Mouse (Mus musculus): ENCODE measurements around the gene Yipf1. TPM values are rescaled to one million over a fixed set of nuclear protein-coding genes. Genes with fewer than 3 reads are reported as not detected.
"Not testable (repeated sequence)": the region's sequence is repeated elsewhere in the genome, so short reads cannot be mapped to it uniquely, and the experiment has no call there.

Gene Yipf1
- polyA plus RNA-seq, 1 experiment: 52.5 TPM

DNA sequence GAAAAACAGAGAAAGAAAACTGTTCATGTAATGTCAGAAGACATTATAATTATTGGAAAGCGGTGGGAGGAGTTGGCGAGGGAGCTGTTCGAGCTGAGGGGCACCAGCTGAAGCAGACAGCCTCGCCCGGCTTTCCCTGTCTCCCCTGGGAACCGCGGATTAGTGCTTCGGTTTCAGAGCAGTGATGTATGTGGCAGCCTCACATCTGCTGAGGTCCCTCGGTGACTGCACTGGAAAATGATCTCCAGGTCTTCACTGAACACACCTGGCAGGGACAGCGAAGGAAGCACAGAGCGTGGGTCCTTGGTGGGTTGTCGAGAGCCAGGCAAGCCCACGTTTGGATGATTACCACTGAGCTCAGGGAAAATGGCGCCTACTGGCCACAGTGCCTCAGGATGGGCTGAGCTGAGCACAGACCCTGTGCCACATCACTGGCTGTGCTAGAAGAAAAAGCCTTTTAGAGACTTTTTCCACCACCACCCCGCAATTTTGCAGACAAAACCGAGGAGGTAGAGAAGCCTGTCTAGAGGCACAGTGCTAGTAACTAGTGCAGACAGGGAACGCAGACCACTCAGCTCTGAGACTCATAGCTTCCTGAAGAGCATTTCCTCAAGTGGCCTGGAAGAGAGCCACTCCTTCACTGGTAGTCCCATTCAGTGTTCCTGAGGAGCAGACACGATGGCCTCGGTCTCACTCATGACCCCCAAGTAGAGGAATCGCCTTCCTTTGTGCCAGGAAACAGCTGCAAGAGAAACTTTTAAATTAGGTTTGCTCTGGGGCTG, 34.6 kb downstream of the Yipf1 start:
- TF ChIP-seq POLR2A (IDR thresholded peaks at IDR 0.05; ENCODE audit: control insufficient read depth, low read depth, low read length) (no peak), CTCF (IDR thresholded peaks at IDR 0.05; ENCODE audit: control insufficient read depth, insufficient read depth, insufficient replicate concordance, low read depth, low read length) (no peak)
- Histone ChIP-seq H3K4me1 (ENCODE audit: control insufficient read depth, insufficient read depth, low read length) (no peaks in the 10 kb centered on the region), H3K4me3 (ENCODE audit: control insufficient read depth, low read depth, low read length) (no peak overlapping the region), H3K36me3 (ENCODE audit: control insufficient read depth, insufficient read depth, low read length) (no peaks in the 10 kb centered on the region), H3K27ac (ENCODE audit: control insufficient read depth, insufficient read depth, low read depth, low read length) (no peak overlapping the region), H3K27me3 (ENCODE audit: control insufficient read depth, insufficient read depth, low read length) (no peaks in the 10 kb centered on the region)

GRCm38 (mm10) chr4:107349311-107350008, 35.3 kb downstream of the Yipf1 start:
- Histone ChIP-seq H3K27me3 (ENCODE audit: control insufficient read depth, insufficient read depth, low read length) (no peaks in the 10 kb centered on the region), H3K36me3 (ENCODE audit: control insufficient read depth, insufficient read depth, low read length) (no peaks in the 10 kb centered on the region), H3K4me1 (ENCODE audit: control insufficient read depth, insufficient read depth, low read length) (no peaks in the 10 kb centered on the region), H3K27ac (ENCODE audit: control insufficient read depth, insufficient read depth, low read depth, low read length) (no peak overlapping the region), H3K4me3 (ENCODE audit: control insufficient read depth, low read depth, low read length) (no peak overlapping the region)
- no peak for TF ChIP-seq POLR2A (IDR thresholded peaks at IDR 0.05; ENCODE audit: control insufficient read depth, low read depth, low read length)
- TF ChIP-seq CTCF (IDR thresholded peaks at IDR 0.05; ENCODE audit: control insufficient read depth, insufficient read depth, insufficient replicate concordance, low read depth, low read length): no peak; the same call in 1 of the 2 replicates

GRCm38 (mm10) chr4:107351368-107351767, 37.2 kb downstream of the Yipf1 start:
- H3K4me3 ChIP-seq (ENCODE audit: control insufficient read depth, low read depth, low read length): no peak overlapping the region
- H3K27me3 ChIP-seq (ENCODE audit: control insufficient read depth, insufficient read depth, low read length): no peaks in the 10 kb centered on the region
- TF ChIP-seq CTCF (IDR thresholded peaks at IDR 0.05; ENCODE audit: control insufficient read depth, insufficient read depth, insufficient replicate concordance, low read depth, low read length) (no peak), POLR2A (IDR thresholded peaks at IDR 0.05; ENCODE audit: control insufficient read depth, low read depth, low read length) (no peak)
- H3K36me3 ChIP-seq (ENCODE audit: control insufficient read depth, insufficient read depth, low read length): no peaks in the 10 kb centered on the region
- H3K27ac ChIP-seq (ENCODE audit: control insufficient read depth, insufficient read depth, low read depth, low read length): no peak overlapping the region
- H3K4me1 ChIP-seq (ENCODE audit: control insufficient read depth, insufficient read depth, low read length): no peaks in the 10 kb centered on the region

- Histone ChIP-seq H3K27ac (ENCODE audit: control insufficient read depth, insufficient read depth, low read depth, low read length) (no peak overlapping the region), H3K4me1 (ENCODE audit: control insufficient read depth, insufficient read depth, low read length) (no peaks in the 10 kb centered on the region), H3K36me3 (ENCODE audit: control insufficient read depth, insufficient read depth, low read length) (no peaks in the 10 kb centered on the region), H3K27me3 (ENCODE audit: control insufficient read depth, insufficient read depth, low read length) (no peaks in the 10 kb centered on the region), H3K4me3 (ENCODE audit: control insufficient read depth, low read depth, low read length) (no peak overlapping the region)
- TF ChIP-seq CTCF (IDR thresholded peaks at IDR 0.05; ENCODE audit: control insufficient read depth, insufficient read depth, insufficient replicate concordance, low read depth, low read length) (no peak), POLR2A (IDR thresholded peaks at IDR 0.05; ENCODE audit: control insufficient read depth, low read depth, low read length) (no peak)
These were observed 39.4 kb downstream of the Yipf1 start for GRCm38 (mm10) chr4:107353612-107354011.

GRCm38 (mm10) chr4:107354126-107354525, 40.0 kb downstream of the Yipf1 start:
- TF ChIP-seq POLR2A (IDR thresholded peaks at IDR 0.05; ENCODE audit: control insufficient read depth, low read depth, low read length) (no peak), CTCF (IDR thresholded peaks at IDR 0.05; ENCODE audit: control insufficient read depth, insufficient read depth, insufficient replicate concordance, low read depth, low read length) (no peak)
- Histone ChIP-seq H3K27ac (ENCODE audit: control insufficient read depth, insufficient read depth, low read depth, low read length) (no peak overlapping the region), H3K4me3 (ENCODE audit: control insufficient read depth, low read depth, low read length) (no peak overlapping the region)

DNA sequence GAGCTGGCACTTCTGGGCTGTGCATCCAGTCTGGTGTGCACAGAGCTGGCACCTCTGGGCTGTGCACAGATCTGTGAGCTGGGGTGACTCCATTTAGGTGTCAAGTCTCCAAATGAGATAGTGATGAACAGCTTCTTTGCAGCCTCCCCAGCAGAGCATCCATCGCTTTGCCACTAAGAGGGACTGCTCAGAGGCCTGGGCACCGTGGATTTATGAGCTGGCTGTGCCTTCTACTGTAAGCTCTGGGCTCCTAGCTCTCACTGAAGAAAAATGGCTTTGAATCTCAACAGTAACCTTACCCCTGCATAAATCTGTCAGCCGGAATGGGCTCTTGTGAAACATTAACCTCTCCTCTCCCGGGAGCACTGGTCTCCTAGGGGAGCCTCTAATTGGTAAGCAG, 40.4 kb downstream of the Yipf1 start:
- Histone ChIP-seq H3K4me3 (ENCODE audit: control insufficient read depth, low read depth, low read length) (no peak overlapping the region), H3K27me3 (ENCODE audit: control insufficient read depth, insufficient read depth, low read length) (no peaks in the 10 kb centered on the region), H3K36me3 (ENCODE audit: control insufficient read depth, insufficient read depth, low read length) (no peaks in the 10 kb centered on the region), H3K27ac (ENCODE audit: control insufficient read depth, insufficient read depth, low read depth, low read length) (no peak overlapping the region), H3K4me1 (ENCODE audit: control insufficient read depth, insufficient read depth, low read length) (no peaks in the 10 kb centered on the region)
- TF ChIP-seq POLR2A (IDR thresholded peaks at IDR 0.05; ENCODE audit: control insufficient read depth, low read depth, low read length) (no peak), CTCF (IDR thresholded peaks at IDR 0.05; ENCODE audit: control insufficient read depth, insufficient read depth, insufficient replicate concordance, low read depth, low read length) (no peak)

More at GRCm38 (mm10) chr4:107354126-107354525, 40.0 kb downstream of the Yipf1 start:
- H3K27me3 ChIP-seq (ENCODE audit: control insufficient read depth, insufficient read depth, low read length): no peaks in the 10 kb centered on the region
- no peaks in the 10 kb centered on the region for H3K4me1 ChIP-seq (ENCODE audit: control insufficient read depth, insufficient read depth, low read length)
- no peaks in the 10 kb centered on the region for H3K36me3 ChIP-seq (ENCODE audit: control insufficient read depth, insufficient read depth, low read length)

- H3K27me3 ChIP-seq (ENCODE audit: control insufficient read depth, insufficient read depth, low read length); H3K36me3 ChIP-seq (ENCODE audit: control insufficient read depth, insufficient read depth, low read length); H3K4me1 ChIP-seq (ENCODE audit: control insufficient read depth, insufficient read depth, low read length); H3K4me3 ChIP-seq (ENCODE audit: control insufficient read depth, low read depth, low read length): not testable (repeated sequence)
- peak overlapping the region; percentile 59; the same call in 1 of the 2 replicates for H3K27ac ChIP-seq (ENCODE audit: control insufficient read depth, insufficient read depth, low read depth, low read length)
These were observed 43.0 kb downstream of the Yipf1 start for GRCm38 (mm10) chr4:107357172-107357571.

Measured in testis, adult 2 months (tissue).